Mouse (Mus musculus) ovary, postnatal 10 days (tissue): ENCODE data around the gene Gm21411.
"Not testable (repeated sequence)": the region's sequence is repeated elsewhere in the genome, so short reads cannot be mapped to it uniquely, and the experiment has no call there.

Experiments
- DNase-seq: peaks from one replicate; pipeline ENCODE4 v3.0.0; 2022; ENCODE audit warnings: low spot score

The Gm21411 gene

GRCm38 (mm10) chr4:146909386-146910137, at the start of gene Gm21411:
Gm21411 (minus strand) TSS chr4:146909590.
- DNase-seq = not testable (repeated sequence)

GRCm38 (mm10) chr4:146941691-146942090, 32.3 kb upstream of the Gm21411 start:
- DNase-seq = not testable (repeated sequence)

GRCm38 (mm10) chr4:146932311-146933082, 23.1 kb upstream of the Gm21411 start:
- DNase-seq = no peak

- no peak for DNase-seq
Measured at GRCm38 (mm10) chr4:146915196-146915595, 5.8 kb upstream of the Gm21411 start.

- not testable (repeated sequence) for DNase-seq
Measured at GRCm38 (mm10) chr4:146908131-146908530, 1.3 kb downstream of the Gm21411 start.

- DNase-seq = not testable (repeated sequence)
Measured at GRCm38 (mm10) chr4:146904782-146905181, 4.6 kb downstream of the Gm21411 start.

GRCm38 (mm10) chr4:146903126-146903525, 6.3 kb downstream of the Gm21411 start:
- not testable (repeated sequence) for DNase-seq
